Mouse (Mus musculus): ENCODE measurements around the gene Il31. TPM values are rescaled to one million over a fixed set of nuclear protein-coding genes. Genes with fewer than 3 reads are reported as not detected.
"Not testable (repeated sequence)": the region's sequence is repeated elsewhere in the genome, so short reads cannot be mapped to it uniquely, and the experiment has no call there.

Il31 gene
- polyA plus RNA-seq, 1 experiment: not detected

DNA sequence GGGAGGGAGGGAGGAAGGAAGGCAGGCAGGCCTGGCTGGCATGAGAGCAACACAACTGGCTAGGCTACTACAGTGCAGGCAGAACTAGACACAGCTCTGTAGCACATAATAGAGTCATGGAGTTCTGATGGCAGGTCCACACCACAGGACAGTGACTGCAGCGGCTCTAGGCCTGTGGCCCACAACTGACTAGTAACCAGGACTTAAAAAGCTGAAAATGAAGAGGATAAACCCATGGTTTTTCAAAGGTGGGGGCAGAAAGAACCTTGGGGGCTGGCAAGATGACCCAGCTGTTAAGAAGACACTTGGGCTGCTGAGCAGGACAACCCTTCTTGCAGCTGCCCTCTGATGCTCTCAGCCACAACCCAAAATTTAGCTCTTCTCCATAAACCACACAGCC lies 32.3 kb upstream of the Il31 start:
- H3K9me3 ChIP-seq (ENCODE audit: control insufficient read depth, low read length): no peaks in the 10 kb centered on the region
- TF ChIP-seq GATA1 (IDR thresholded peaks at IDR 0.05; ENCODE audit: low read length) (no peak), TAL1 (IDR thresholded peaks at IDR 0.05; ENCODE audit: low read length) (no peak)
- H3K27me3 ChIP-seq (ENCODE audit: control insufficient read depth): no peaks in the 10 kb centered on the region
- no peak overlapping the region for H3K4me3 ChIP-seq (replicated peaks)
- peaks cover 32% of the 10 kb centered on the region for H3K4me1 ChIP-seq (ENCODE audit: control insufficient read depth)
- peaks cover 30% of the 10 kb centered on the region for H3K36me3 ChIP-seq (ENCODE audit: control insufficient read depth)

DNA sequence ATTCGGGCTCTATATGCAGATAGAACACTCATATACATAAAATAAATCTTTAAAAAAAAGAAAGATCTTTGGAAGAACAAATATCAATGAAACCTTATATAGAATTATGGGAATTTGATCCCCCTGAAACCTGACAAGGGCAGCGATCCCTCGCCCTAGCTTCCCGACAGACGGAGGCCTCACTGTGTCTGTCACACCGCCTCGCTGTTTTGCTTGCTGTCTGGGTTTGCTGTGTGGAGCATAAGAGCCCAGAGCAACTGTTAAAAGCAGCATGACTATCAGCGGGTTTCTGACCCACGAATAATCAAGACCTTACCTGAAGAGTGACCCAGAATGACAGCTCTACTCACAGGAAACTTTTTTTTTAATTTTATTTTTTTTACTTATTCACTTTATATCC lies 31.4 kb upstream of the Il31 start:
- no peak overlapping the region for H3K4me3 ChIP-seq (replicated peaks)
- peaks cover 39% of the 10 kb centered on the region for H3K36me3 ChIP-seq (ENCODE audit: control insufficient read depth)
- H3K27me3 ChIP-seq (ENCODE audit: control insufficient read depth): no peaks in the 10 kb centered on the region
- no peaks in the 10 kb centered on the region for H3K9me3 ChIP-seq (ENCODE audit: control insufficient read depth, low read length)
- peaks cover 32% of the 10 kb centered on the region for H3K4me1 ChIP-seq (ENCODE audit: control insufficient read depth)
- TF ChIP-seq TAL1 (IDR thresholded peaks at IDR 0.05; ENCODE audit: low read length) (no peak), GATA1 (IDR thresholded peaks at IDR 0.05; ENCODE audit: low read length) (no peak)

DNA sequence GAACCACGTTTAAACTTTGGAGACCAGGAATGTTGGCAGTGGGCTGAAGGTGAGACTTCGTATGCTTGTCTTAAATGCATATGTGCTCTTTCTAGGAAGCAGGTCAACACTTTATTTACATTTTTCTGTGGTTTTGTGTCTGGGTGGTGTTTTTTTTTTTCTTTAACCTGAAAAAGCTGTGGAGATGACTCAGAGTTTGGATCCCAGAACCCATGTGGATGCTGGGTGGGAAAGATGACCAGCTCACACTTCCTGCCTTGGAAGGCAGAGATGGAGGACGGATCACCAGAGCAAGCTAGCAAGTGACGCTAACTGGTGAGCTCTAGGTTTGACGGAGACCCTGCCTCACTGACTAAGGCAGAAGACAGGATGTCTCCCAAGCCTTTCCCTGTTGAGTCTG lies 25.6 kb upstream of the Il31 start:
- peaks cover 7% of the 10 kb centered on the region for H3K27me3 ChIP-seq (ENCODE audit: control insufficient read depth)
- no peak overlapping the region for H3K4me3 ChIP-seq (replicated peaks)
- TF ChIP-seq TAL1 (IDR thresholded peaks at IDR 0.05; ENCODE audit: low read length): no peak
- TF ChIP-seq GATA1 (IDR thresholded peaks at IDR 0.05; ENCODE audit: low read length): no peak
- H3K4me1 ChIP-seq (ENCODE audit: control insufficient read depth): peaks cover 14% of the 10 kb centered on the region
- no peaks in the 10 kb centered on the region for H3K9me3 ChIP-seq (ENCODE audit: control insufficient read depth, low read length)
- H3K36me3 ChIP-seq (ENCODE audit: control insufficient read depth): peaks cover 59% of the 10 kb centered on the region

DNA sequence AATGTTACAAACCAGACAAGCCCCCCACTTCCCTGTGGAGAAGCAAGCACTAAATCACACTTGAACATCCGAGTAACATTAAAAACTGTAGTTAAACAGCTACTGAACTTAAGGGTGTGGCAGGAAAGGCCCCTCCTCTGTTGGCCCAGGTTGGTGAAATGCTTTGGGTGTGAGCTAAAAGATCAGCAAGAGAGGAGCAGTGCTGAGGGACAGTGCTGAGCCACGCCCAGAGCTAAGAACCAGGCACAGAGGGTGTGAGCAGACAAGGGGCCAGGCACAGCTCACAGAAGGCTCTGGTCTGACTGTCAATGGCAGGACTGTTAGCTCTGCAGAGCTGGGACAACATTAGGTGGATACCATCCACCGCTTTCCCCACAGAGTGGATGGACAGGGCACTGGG lies 22.8 kb upstream of the Il31 start:
- Histone ChIP-seq H3K4me1 (ENCODE audit: control insufficient read depth) (peaks cover 28% of the 10 kb centered on the region), H3K4me3 (replicated peaks) (no peak overlapping the region), H3K9me3 (ENCODE audit: control insufficient read depth, low read length) (no peaks in the 10 kb centered on the region), H3K27me3 (ENCODE audit: control insufficient read depth) (peaks cover 34% of the 10 kb centered on the region), H3K36me3 (ENCODE audit: control insufficient read depth) (peaks cover 35% of the 10 kb centered on the region)
- TF ChIP-seq TAL1 (IDR thresholded peaks at IDR 0.05; ENCODE audit: low read length) (no peak), GATA1 (IDR thresholded peaks at IDR 0.05; ENCODE audit: low read length) (no peak)

DNA sequence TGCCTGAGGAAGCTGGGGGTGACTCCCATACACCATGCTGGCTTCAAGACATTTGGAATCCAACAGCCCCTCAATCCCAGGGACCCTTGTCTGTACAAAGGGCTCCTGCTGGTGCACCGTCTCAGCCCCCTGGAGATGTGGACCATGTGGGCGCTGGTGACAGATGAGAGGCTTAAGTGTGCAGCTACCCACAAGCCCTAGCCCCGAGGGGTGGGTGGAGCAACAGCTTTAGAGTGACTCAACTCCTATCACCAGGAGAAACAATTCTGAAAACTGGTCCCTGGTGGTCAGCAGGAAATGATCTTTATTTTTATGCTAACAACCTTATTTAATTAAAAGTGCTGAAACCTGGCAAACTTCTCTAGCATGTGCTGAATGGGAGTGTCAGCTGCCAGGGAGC lies 22.1 kb upstream of the Il31 start:
- peaks cover 28% of the 10 kb centered on the region for H3K4me1 ChIP-seq (ENCODE audit: control insufficient read depth)
- H3K9me3 ChIP-seq (ENCODE audit: control insufficient read depth, low read length); H3K4me3 ChIP-seq (replicated peaks): not testable (repeated sequence)
- H3K27me3 ChIP-seq (ENCODE audit: control insufficient read depth): peaks cover 41% of the 10 kb centered on the region
- H3K36me3 ChIP-seq (ENCODE audit: control insufficient read depth): peaks cover 28% of the 10 kb centered on the region

DNA sequence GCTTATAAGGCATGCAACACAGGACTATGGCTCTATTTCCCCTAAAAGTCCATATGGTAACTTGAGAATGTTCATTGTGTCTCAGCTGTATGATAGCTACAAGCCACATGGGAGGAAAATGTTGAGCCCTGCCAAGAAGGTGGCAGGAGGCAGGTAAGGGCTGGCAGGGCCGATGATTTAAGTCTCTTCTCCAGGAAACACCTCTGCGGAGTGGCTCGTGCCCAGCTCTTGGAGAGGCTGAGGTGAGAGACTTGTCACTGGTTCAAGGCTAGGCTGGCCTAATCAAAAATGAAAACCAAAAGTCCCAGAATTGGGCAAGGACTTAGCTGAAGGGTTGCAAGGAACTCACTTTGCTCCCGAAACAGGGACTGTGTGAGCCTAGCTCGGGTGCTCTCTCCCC lies 20.9 kb upstream of the Il31 start, which contains the start of gene B3gnt4:
Gene B3gnt4 (plus strand): TSS at position 301 of the 400 bp plus-strand sequence.
- no peak for TF ChIP-seq TAL1 (IDR thresholded peaks at IDR 0.05; ENCODE audit: low read length)
- no peak for TF ChIP-seq GATA1 (IDR thresholded peaks at IDR 0.05; ENCODE audit: low read length)
- no peaks in the 10 kb centered on the region for H3K9me3 ChIP-seq (ENCODE audit: control insufficient read depth, low read length)
- peaks cover 47% of the 10 kb centered on the region for H3K27me3 ChIP-seq (ENCODE audit: control insufficient read depth)
- no peak within 1 kb of the TSS for H3K4me3 ChIP-seq (replicated peaks)
- peaks cover 20% of the 10 kb centered on the region for H3K36me3 ChIP-seq (ENCODE audit: control insufficient read depth)
- H3K4me1 ChIP-seq (ENCODE audit: control insufficient read depth): peaks cover 28% of the 10 kb centered on the region

DNA sequence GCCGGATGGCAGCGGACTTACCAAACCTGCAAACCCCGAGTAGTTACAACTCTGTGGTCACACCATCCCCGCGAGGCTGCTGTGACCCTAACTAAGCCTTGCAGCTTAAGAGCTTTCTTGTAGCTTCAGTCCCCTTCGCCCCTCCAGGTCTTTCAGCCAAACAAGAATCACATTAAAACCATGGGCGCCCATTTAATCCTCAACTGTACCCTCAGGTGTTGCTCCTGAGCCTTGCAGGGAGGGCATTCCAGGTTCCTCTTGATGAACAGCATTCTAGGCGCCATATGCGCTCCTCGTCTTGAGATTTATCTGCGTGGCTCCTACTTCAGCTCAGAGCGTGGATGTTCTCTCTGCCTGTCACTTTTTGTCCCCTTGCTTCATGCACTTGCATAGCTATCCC lies 19.6 kb upstream of the Il31 start:
- Histone ChIP-seq H3K27me3 (ENCODE audit: control insufficient read depth) (peaks cover 53% of the 10 kb centered on the region), H3K4me3 (replicated peaks) (peak overlapping the region; percentile 54), H3K36me3 (ENCODE audit: control insufficient read depth) (peaks cover 17% of the 10 kb centered on the region), H3K9me3 (ENCODE audit: control insufficient read depth, low read length) (no peaks in the 10 kb centered on the region), H3K4me1 (ENCODE audit: control insufficient read depth) (peaks cover 28% of the 10 kb centered on the region)
- TF ChIP-seq GATA1 (IDR thresholded peaks at IDR 0.05; ENCODE audit: low read length): no peak
- no peak for TF ChIP-seq TAL1 (IDR thresholded peaks at IDR 0.05; ENCODE audit: low read length)

DNA sequence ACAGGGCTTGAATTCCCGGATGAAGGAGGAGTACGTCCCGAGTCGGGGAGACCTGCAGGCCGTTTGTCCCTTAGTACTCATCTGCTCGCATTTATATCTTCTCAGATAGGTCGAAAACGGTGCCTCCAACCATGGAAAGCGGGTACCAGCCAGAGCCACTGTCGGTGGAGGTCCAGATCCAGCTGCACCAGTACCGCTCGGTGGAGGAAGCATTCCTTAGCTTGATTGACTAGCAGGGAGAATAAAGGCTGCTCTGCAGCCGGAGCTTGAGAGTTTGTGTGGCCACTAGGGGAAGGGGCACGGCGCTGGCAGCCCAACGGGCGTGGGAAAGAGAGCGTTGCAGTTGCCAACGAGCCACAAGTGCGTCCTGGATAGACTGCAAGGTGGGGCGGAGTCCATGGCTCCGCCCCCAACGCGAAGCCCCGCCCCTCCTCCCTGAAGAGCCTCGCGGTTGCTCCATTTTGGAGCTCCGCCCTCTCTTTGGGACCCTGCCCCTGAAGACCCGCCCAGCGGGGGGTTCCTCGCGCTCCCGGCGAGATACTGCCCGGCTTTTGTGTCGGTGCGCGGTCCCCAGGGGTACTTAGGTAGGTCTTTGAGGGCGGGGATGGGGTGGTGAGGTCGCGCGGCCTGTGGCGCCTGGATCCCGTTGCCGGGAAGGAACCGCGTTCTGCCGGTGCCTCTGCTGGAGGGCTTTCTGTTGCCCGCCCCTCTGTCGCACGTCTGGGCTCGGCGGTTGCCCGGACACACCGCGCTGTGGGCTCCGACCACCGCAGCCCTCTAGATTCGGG lies 18.8 kb upstream of the Il31 start:
- Histone ChIP-seq H3K4me1 (ENCODE audit: control insufficient read depth) (peaks cover 28% of the 10 kb centered on the region), H3K36me3 (ENCODE audit: control insufficient read depth) (peaks cover 14% of the 10 kb centered on the region), H3K9me3 (ENCODE audit: control insufficient read depth, low read length) (no peaks in the 10 kb centered on the region), H3K27me3 (ENCODE audit: control insufficient read depth) (peaks cover 57% of the 10 kb centered on the region), H3K4me3 (replicated peaks) (peak overlapping the region; percentile 54)
- TF ChIP-seq GATA1 (IDR thresholded peaks at IDR 0.05; ENCODE audit: low read length) (no peak), TAL1 (IDR thresholded peaks at IDR 0.05; ENCODE audit: low read length) (no peak)

DNA sequence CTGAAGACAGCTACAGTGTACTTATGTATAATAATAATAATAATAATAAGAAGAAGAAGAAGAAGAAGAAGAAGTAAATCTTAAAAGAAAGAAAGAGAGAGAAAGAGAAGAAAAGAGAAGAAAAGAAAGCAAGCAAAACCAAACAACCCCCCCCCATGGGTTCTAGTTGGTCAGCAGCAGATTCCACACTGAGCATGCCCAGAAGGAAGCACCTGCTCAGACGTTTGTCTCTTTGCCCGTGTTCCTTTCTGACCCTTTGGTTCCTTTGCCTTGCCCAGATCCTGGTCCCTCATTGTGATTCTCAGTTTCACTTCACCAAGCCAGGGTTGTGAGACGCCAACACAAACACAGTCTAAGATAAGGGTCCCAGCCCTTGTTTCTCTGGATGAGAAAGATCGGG lies 12.7 kb upstream of the Il31 start:
- no peaks in the 10 kb centered on the region for H3K36me3 ChIP-seq (ENCODE audit: control insufficient read depth)
- H3K4me3 ChIP-seq (replicated peaks): no peak overlapping the region
- H3K9me3 ChIP-seq (ENCODE audit: control insufficient read depth, low read length): no peaks in the 10 kb centered on the region
- TF ChIP-seq TAL1 (IDR thresholded peaks at IDR 0.05; ENCODE audit: low read length): no peak
- no peak for TF ChIP-seq GATA1 (IDR thresholded peaks at IDR 0.05; ENCODE audit: low read length)
- H3K4me1 ChIP-seq (ENCODE audit: control insufficient read depth): peaks cover 6% of the 10 kb centered on the region
- H3K27me3 ChIP-seq (ENCODE audit: control insufficient read depth): peaks cover 45% of the 10 kb centered on the region

DNA sequence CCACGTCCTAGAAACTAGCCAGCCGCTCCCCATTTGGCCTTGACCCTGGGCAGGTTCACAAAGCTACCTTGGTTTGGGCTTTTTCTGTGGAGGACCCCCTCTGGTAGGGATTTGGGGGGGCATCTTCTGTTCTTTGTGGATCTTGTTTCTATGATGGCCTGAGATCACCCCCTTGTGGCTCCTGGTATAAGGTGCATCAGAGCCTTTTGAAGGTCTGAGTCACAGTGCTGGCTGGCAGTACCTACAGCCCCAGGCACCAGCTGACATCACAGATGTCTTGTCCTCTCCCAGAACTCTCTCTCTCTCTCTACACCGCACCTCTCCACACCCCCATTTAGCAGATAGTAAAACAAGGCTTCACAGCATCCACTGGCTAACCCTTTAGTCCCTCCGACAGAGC lies 10.4 kb upstream of the Il31 start:
- Histone ChIP-seq H3K4me1 (ENCODE audit: control insufficient read depth) (peaks cover 6% of the 10 kb centered on the region), H3K4me3 (replicated peaks) (no peak overlapping the region), H3K27me3 (ENCODE audit: control insufficient read depth) (peaks cover 29% of the 10 kb centered on the region), H3K36me3 (ENCODE audit: control insufficient read depth) (no peaks in the 10 kb centered on the region), H3K9me3 (ENCODE audit: control insufficient read depth, low read length) (no peaks in the 10 kb centered on the region)
- TF ChIP-seq TAL1 (IDR thresholded peaks at IDR 0.05; ENCODE audit: low read length) (no peak), GATA1 (IDR thresholded peaks at IDR 0.05; ENCODE audit: low read length) (no peak)

Data from erythroblast, embryonic 14.5 days (primary cell).